Mouse (Mus musculus) stomach, embryonic 16.5 days (tissue): ENCODE measurements around the gene Dhh. TPM values are rescaled to one million over a fixed set of nuclear protein-coding genes. Genes with fewer than 3 reads are reported as not detected.
"Not testable (repeated sequence)": the region's sequence is repeated elsewhere in the genome, so short reads cannot be mapped to it uniquely, and the experiment has no call there.

ENCODE experiments used
- ATAC-seq: fragments of 200-750 bp; cut with Nextera tagmentation; 2 replicates; pipeline ENCODE4 v1.8.0; 2017; ENCODE audit warnings: moderate number of reproducible peaks, moderate TSS enrichment; ENCODE audit not compliant: insufficient read depth, low FRiP score
- H3K27ac ChIP-seq: fragments of 300-500 bp; sonication (generic); 2 replicates; pipeline ENCODE4 v1.5.1; 2014; ENCODE audit warnings: low read length
- H3K27me3 ChIP-seq: fragments of 300-500 bp; sonication (generic); 2 replicates; pipeline ENCODE4 v1.6.1; 2014; ENCODE audit warnings: low read length, control low read depth, mixed read lengths; ENCODE audit not compliant: control insufficient read depth, insufficient read depth
- H3K36me3 ChIP-seq: fragments of 300-500 bp; sonication (generic); 2 replicates; pipeline ENCODE4 v1.6.1; 2014; ENCODE audit warnings: low read length; ENCODE audit not compliant: control insufficient read depth, insufficient read depth
- H3K4me1 ChIP-seq: fragments of 300-500 bp; sonication (generic); 2 replicates; pipeline ENCODE4 v1.6.1; 2014; ENCODE audit warnings: low read length, control low read depth, mixed read lengths; ENCODE audit not compliant: control insufficient read depth, insufficient read depth
- H3K4me2 ChIP-seq: fragments of 300-500 bp; sonication (generic); 2 replicates; pipeline ENCODE4 v1.6.1; 2014; ENCODE audit warnings: low read depth, low read length, mixed read lengths
- H3K4me3 ChIP-seq: fragments of 300-500 bp; sonication (generic); replicated peaks from 2 replicates; pipeline ENCODE4 v1.5.1; 2014; ENCODE audit warnings: mild to moderate bottlenecking, low read length
- H3K9ac ChIP-seq: fragments of 300-500 bp; sonication (generic); 2 replicates; pipeline ENCODE4 v1.6.1; 2014; ENCODE audit warnings: low read length
- H3K9me3 ChIP-seq: fragments of 300-500 bp; sonication (generic); replicated peaks from 2 replicates; pipeline ENCODE4 v1.6.1; 2016; ENCODE audit warnings: low read length, control low read depth; ENCODE audit not compliant: control insufficient read depth
- WGBS: fragments of 180-500 bp; shearing (Covaris S2); extraction: QIAGEN DNeasy Blood & Tissue Kit; methylation state at CpG from one replicate; pipeline ENCODE4 v1.1.7; 2014; 5-methylcytosine and 5-hydroxymethylcytosine counted together
- polyA plus RNA-seq: library from polyadenylated mRNA; unstranded; fragments of >200 nt; fragmentation: Nextera tagmentation; extraction: Ambion mirVana; gene quantifications from 2 replicates; pipeline ENCODE4 v1.2.1, GENCODE M21; 2015

Gene Dhh
- polyA plus RNA-seq, 1 experiment from 2014 or later = 0.84 TPM

DNA sequence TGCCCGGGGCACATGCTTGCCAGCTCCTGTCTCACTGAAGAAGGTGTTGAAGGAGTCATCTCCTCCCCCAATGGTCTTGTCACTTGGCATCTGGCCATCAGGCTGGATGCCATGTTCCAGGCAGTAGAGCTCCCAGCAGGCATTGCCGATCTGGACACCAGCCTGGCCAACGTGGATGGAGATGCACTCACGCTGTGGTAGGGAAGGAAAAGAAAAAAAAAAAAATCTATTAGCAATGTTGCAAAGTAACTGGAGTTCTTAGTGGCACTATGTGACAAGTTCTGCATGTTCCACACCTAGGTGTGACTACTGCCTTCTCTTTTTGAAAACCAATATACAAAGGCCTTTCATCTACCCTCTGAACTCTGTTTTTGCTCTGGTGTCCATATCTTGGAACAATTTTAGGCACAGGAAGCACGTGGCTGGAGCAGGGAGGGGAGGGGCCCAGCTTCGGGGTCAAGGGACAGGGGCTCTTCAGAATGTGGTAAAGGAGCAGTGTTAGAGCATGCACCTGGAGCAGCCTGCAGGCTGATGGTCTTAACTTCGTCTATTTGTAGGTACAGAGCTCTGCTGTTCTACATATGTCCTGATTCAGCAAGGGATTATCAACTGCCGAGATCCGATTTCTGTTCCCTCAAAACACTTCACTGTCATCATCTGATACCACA, 34.8 kb upstream of the Dhh start:
- not testable (repeated sequence) for H3K4me1 ChIP-seq, H3K27me3 ChIP-seq, H3K9me3 ChIP-seq, H3K36me3 ChIP-seq, ATAC-seq
- H3K4me2 ChIP-seq = peak overlapping the region; percentile 98
- H3K4me3 ChIP-seq = peak overlapping the region; percentile 81
- peak overlapping the region; percentile 99 for H3K27ac ChIP-seq
- peak overlapping the region; percentile 94 for H3K9ac ChIP-seq
- 8% methylated on average over 8 of the region's 9 CpGs for WGBS

DNA sequence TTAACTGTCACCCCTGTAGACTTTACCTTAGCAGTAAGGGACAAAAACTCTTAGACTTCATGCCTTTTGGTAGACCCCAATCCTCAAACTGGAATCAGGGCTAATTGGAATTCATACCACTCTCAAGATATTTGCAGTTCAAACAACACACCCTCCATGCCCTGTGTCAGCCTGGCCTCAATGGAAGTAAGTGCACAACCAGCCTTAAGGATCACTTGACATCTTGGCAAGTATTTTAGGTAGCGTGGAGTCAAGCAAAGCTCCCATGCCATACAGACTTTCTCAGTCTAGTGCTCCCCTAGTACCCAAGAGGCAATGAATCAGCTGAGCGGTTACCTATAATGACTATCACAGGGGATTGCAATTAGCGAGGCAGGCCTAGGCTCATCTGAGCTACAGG, 32.7 kb upstream of the Dhh start:
- H3K9ac ChIP-seq = no peak overlapping the region
- H3K27ac ChIP-seq = no peak overlapping the region
- peaks cover 8% of the 10 kb centered on the region for H3K4me1 ChIP-seq
- no peaks in the 10 kb centered on the region for H3K27me3 ChIP-seq
- 77% methylated on average over 3 of the region's 3 CpGs for WGBS
- ATAC-seq = no peak
- no peaks in the 10 kb centered on the region for H3K9me3 ChIP-seq
- 0 out of 2 replicates have a peak, but pooled peaks cover 6% of the 10 kb centered on the region for H3K36me3 ChIP-seq
- no peak overlapping the region for H3K4me3 ChIP-seq
- H3K4me2 ChIP-seq = no peak overlapping the region

DNA sequence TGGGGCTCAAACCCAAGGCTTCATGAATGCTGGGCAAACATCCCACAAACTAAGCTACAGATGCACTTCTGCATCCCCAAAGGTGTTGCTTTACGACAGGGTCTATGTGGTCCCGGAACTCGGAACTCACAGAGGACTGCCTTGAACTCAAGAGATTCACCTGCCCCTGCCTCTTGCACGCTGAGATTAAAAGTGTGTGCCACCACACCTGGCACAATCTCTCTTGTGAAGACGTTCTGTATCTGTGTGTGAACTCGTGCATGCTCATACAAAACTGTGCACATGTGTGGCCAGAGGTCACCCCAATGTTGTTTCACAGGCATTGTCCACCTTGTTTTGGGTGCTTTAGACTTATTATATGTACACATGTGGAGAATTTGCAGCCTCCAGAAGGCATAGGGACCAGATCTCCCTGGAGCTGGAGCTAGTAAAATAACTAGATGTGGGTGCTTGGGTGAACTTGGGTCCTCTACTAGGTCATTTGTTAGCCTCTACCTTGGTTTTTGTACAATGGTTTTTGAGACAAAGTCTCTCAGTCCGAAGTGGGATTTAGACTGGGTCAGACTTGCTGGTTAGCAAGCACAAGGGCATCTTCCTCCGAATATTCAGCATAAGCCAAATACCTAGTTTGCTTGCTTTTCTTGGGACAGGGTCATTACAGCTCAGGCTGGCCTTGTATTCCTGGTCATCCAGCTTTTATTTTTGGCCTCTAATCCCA, 31.8 kb upstream of the Dhh start:
- peaks cover 2% of the 10 kb centered on the region for H3K4me1 ChIP-seq
- H3K9ac ChIP-seq = no peak overlapping the region
- H3K27ac ChIP-seq = no peak overlapping the region; the same call in 1 of the 2 replicates
- H3K27me3 ChIP-seq = no peaks in the 10 kb centered on the region
- WGBS = 43% methylated on average over 8 of the region's 8 CpGs
- ATAC-seq = no peak
- 0 out of 2 replicates have a peak, but pooled peaks cover 6% of the 10 kb centered on the region for H3K36me3 ChIP-seq
- no peaks in the 10 kb centered on the region for H3K9me3 ChIP-seq
- no peak overlapping the region for H3K4me3 ChIP-seq
- no peak overlapping the region for H3K4me2 ChIP-seq

DNA sequence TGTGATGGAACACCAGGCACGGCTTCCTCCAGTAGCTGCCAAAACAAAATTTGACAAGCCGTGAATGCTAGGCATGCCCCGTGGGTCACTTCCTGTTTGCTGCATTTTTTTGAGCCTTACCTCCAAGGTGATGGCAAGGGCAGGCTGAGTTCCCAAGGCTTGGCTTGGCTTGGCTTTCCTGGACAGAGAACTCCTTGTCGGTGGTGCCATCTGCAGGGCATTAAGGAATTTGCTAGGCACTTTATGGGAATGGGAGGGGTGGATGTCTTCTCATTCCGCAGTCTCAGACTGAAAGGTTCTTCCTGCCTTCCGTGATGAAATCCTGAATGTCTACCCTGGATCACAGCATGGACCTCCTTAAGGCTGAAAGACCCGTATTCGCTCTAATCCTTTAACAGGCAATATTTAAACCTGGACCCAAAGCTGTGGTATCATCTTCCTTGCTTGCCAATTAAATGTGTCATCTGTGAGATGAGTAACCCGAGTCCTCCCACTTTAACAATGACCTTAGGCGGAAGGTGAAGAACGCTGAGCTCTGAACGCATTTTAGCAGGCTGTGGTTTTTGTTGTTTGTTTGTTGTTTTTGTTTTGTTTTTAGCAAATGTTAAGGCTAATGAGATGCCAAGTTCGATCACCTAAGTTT, 30.4 kb upstream of the Dhh start:
- WGBS = 14% methylated on average over 13 of the region's 13 CpGs
- no peaks in the 10 kb centered on the region for H3K9me3 ChIP-seq
- no peak overlapping the region; the same call in 1 of the 2 replicates for H3K9ac ChIP-seq
- H3K4me2 ChIP-seq = peak overlapping the region; percentile 32; the same call in 1 of the 2 replicates
- no peak overlapping the region for H3K27ac ChIP-seq
- H3K4me3 ChIP-seq = no peak overlapping the region
- peak; percentile 71; the same call in 1 of the 2 replicates for ATAC-seq
- H3K4me1 ChIP-seq = no peaks in the 10 kb centered on the region; the same call in 1 of the 2 replicates
- 0 out of 2 replicates have a peak, but pooled peaks cover 6% of the 10 kb centered on the region for H3K36me3 ChIP-seq
- no peaks in the 10 kb centered on the region for H3K27me3 ChIP-seq

DNA sequence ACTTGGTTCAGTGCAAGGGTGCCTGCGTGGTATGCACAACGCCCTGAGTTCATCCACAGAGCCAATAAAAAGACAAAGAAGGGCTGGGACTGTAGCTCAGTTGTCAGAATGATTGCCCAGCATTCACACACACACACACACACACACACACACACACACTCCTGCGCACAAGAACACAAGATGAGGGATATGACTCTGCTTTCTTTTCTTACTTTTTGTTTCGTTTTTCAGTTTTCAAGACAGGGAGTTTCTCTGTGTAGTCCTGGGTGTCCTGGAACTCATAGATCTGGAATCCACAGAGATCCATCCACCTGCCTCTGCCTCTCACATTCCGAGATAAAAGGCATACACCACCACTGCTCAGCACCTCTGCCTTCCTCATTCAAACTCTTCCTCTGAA, 29.2 kb upstream of the Dhh start:
- no peaks in the 10 kb centered on the region for H3K4me1 ChIP-seq
- no peak for ATAC-seq
- no peak overlapping the region for H3K27ac ChIP-seq
- no peaks in the 10 kb centered on the region for H3K27me3 ChIP-seq
- 72% methylated on average over 5 of the region's 5 CpGs for WGBS
- H3K4me2 ChIP-seq = no peak overlapping the region
- H3K4me3 ChIP-seq = no peak overlapping the region
- H3K9me3 ChIP-seq = no peaks in the 10 kb centered on the region
- H3K9ac ChIP-seq = no peak overlapping the region
- 0 out of 2 replicates have a peak, but pooled peaks cover 6% of the 10 kb centered on the region for H3K36me3 ChIP-seq

DNA sequence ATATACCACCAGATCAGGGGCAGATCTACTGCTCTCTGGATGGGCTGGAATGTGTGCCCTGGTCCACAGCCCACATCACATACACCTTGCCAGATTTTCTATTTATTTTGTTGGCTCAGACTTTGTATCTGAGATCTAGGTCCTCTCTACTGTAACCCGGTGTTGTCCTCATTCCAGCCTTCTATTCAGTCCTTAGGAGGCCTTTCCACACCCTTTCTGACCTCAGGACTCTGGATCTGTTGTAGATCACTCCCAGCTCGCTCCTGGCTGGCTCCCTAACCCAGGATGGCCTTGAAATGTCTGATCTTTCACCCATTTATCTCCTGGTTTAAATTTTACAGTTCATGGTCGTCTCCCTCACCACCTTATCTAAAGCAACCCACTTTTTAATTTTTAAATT, 26.3 kb upstream of the Dhh start:
- H3K27ac ChIP-seq = no peak overlapping the region
- ATAC-seq = no peak
- H3K4me2 ChIP-seq = no peak overlapping the region
- H3K4me1 ChIP-seq = no peaks in the 10 kb centered on the region
- no peaks in the 10 kb centered on the region for H3K36me3 ChIP-seq
- H3K9me3 ChIP-seq = no peaks in the 10 kb centered on the region
- 59% methylated on average over 3 of the region's 3 CpGs for WGBS
- H3K9ac ChIP-seq = no peak overlapping the region
- no peaks in the 10 kb centered on the region for H3K27me3 ChIP-seq
- H3K4me3 ChIP-seq = no peak overlapping the region

- WGBS = 85% methylated on average over 2 of the region's 2 CpGs
- H3K27me3 ChIP-seq = no peaks in the 10 kb centered on the region
- no peaks in the 10 kb centered on the region for H3K4me1 ChIP-seq
- no peak overlapping the region for H3K4me2 ChIP-seq
- no peak overlapping the region for H3K27ac ChIP-seq
- no peak overlapping the region for H3K9ac ChIP-seq
- no peaks in the 10 kb centered on the region for H3K36me3 ChIP-seq
- H3K9me3 ChIP-seq = no peaks in the 10 kb centered on the region
- no peak overlapping the region for H3K4me3 ChIP-seq
- ATAC-seq = no peak
Measured at GRCm38 (mm10) chr15:98923031-98923537, 24.7 kb upstream of the Dhh start.

GRCm38 (mm10) chr15:98922581-98922980, 24.2 kb upstream of the Dhh start:
- Histone ChIP-seq H3K4me3 (no peak overlapping the region), H3K9ac (no peak overlapping the region), H3K4me2 (no peak overlapping the region), H3K4me1 (no peaks in the 10 kb centered on the region), H3K9me3 (no peaks in the 10 kb centered on the region), H3K27ac (peak overlapping the region; percentile 1; the same call in 1 of the 2 replicates), H3K27me3 (no peaks in the 10 kb centered on the region), H3K36me3 (no peaks in the 10 kb centered on the region)
- 46% methylated on average over 3 of the region's 3 CpGs for WGBS
- no peak for ATAC-seq

GRCm38 (mm10) chr15:98921510-98921909, 23.2 kb upstream of the Dhh start:
- H3K9ac ChIP-seq = no peak overlapping the region
- peaks cover 4% of the 10 kb centered on the region for H3K4me1 ChIP-seq
- H3K27me3 ChIP-seq = no peaks in the 10 kb centered on the region
- ATAC-seq = no peak
- H3K27ac ChIP-seq = no peak overlapping the region
- H3K4me3 ChIP-seq = no peak overlapping the region
- H3K36me3 ChIP-seq = no peaks in the 10 kb centered on the region
- no peaks in the 10 kb centered on the region for H3K9me3 ChIP-seq
- H3K4me2 ChIP-seq = no peak overlapping the region
- WGBS = 89% methylated on average over 5 of the region's 5 CpGs
